Mouse (Mus musculus): ENCODE measurements at regions not wholly inside any gene's neighbourhood (a gene's known extent, or its start where the extent isn't known, plus 50 kb on each side); places are given as distances from the start of the nearest gene placed in this dataset.

GRCm38 (mm10) chr6:143559316-143559715, 392.3 kb downstream of the Etnk1 start:
- no peak overlapping the region for H3K9ac ChIP-seq (replicated peaks; ENCODE audit: low read depth, low read length)
- whole genome bisulfite sequencing: 66% methylated on average over 4 of the region's 4 CpGs
- H3K9me3 ChIP-seq (ENCODE audit: control insufficient read depth, low read depth, low read length): no peaks in the 10 kb centered on the region
- ATAC-seq (ENCODE audit: insufficient number of reproducible peaks, insufficient read depth, low FRiP score, low read depth): no peak
- H3K4me3 ChIP-seq (ENCODE audit: low read depth, low read length): no peak overlapping the region
- no peaks in the 10 kb centered on the region for H3K36me3 ChIP-seq (ENCODE audit: control insufficient read depth, insufficient read depth, low read length)
- no peak overlapping the region for H3K27ac ChIP-seq (ENCODE audit: low read length)
- H3K4me2 ChIP-seq (replicated peaks; ENCODE audit: low read depth, low read length): no peak overlapping the region
- no peaks in the 10 kb centered on the region for H3K4me1 ChIP-seq (ENCODE audit: control insufficient read depth, insufficient read depth, low read length)
- H3K27me3 ChIP-seq (ENCODE audit: control insufficient read depth, insufficient read depth, low read length): no peaks in the 10 kb centered on the region

GRCm38 (mm10) chr6:143561316-143562088, 394.5 kb downstream of the Etnk1 start:
- H3K4me1 ChIP-seq (ENCODE audit: control insufficient read depth, insufficient read depth, low read length): no peaks in the 10 kb centered on the region
- H3K4me2 ChIP-seq (replicated peaks; ENCODE audit: low read depth, low read length): no peak overlapping the region
- 65% methylated on average over 6 of the region's 6 CpGs for WGBS
- H3K36me3 ChIP-seq (ENCODE audit: control insufficient read depth, insufficient read depth, low read length): no peaks in the 10 kb centered on the region
- no peak overlapping the region for H3K4me3 ChIP-seq (ENCODE audit: low read depth, low read length)
- no peak overlapping the region for H3K27ac ChIP-seq (ENCODE audit: low read length)
- H3K27me3 ChIP-seq (ENCODE audit: control insufficient read depth, insufficient read depth, low read length): no peaks in the 10 kb centered on the region
- no peak overlapping the region for H3K9ac ChIP-seq (replicated peaks; ENCODE audit: low read depth, low read length)
- ATAC-seq (ENCODE audit: insufficient number of reproducible peaks, insufficient read depth, low FRiP score, low read depth): no peak
- H3K9me3 ChIP-seq (ENCODE audit: control insufficient read depth, low read depth, low read length): no peaks in the 10 kb centered on the region

GRCm38 (mm10) chr6:143571356-143572115, 404.5 kb downstream of the Etnk1 start:
- Histone ChIP-seq H3K4me1 (ENCODE audit: control insufficient read depth, insufficient read depth, low read length) (no peaks in the 10 kb centered on the region), H3K9ac (replicated peaks; ENCODE audit: low read depth, low read length) (no peak overlapping the region), H3K4me2 (replicated peaks; ENCODE audit: low read depth, low read length) (no peak overlapping the region), H3K9me3 (ENCODE audit: control insufficient read depth, low read depth, low read length) (no peaks in the 10 kb centered on the region), H3K36me3 (ENCODE audit: control insufficient read depth, insufficient read depth, low read length) (no peaks in the 10 kb centered on the region), H3K4me3 (ENCODE audit: low read depth, low read length) (no peak overlapping the region), H3K27ac (ENCODE audit: low read length) (no peak overlapping the region), H3K27me3 (ENCODE audit: control insufficient read depth, insufficient read depth, low read length) (no peaks in the 10 kb centered on the region)
- 75% methylated on average over 24 of the region's 24 CpGs for WGBS
- no peak for ATAC-seq (ENCODE audit: insufficient number of reproducible peaks, insufficient read depth, low FRiP score, low read depth)

- Histone ChIP-seq H3K27me3 (ENCODE audit: control insufficient read depth, insufficient read depth, low read length) (no peaks in the 10 kb centered on the region), H3K36me3 (ENCODE audit: control insufficient read depth, insufficient read depth, low read length) (no peaks in the 10 kb centered on the region), H3K4me2 (replicated peaks; ENCODE audit: low read depth, low read length) (no peak overlapping the region), H3K9me3 (ENCODE audit: control insufficient read depth, low read depth, low read length) (no peaks in the 10 kb centered on the region), H3K4me3 (ENCODE audit: low read depth, low read length) (no peak overlapping the region), H3K9ac (replicated peaks; ENCODE audit: low read depth, low read length) (no peak overlapping the region), H3K4me1 (ENCODE audit: control insufficient read depth, insufficient read depth, low read length) (no peaks in the 10 kb centered on the region), H3K27ac (ENCODE audit: low read length) (no peak overlapping the region)
- 89% methylated on average over 1 of the region's 1 CpGs for WGBS
- ATAC-seq (ENCODE audit: insufficient number of reproducible peaks, insufficient read depth, low FRiP score, low read depth): no peak
Observed at GRCm38 (mm10) chr6:143579223-143579622, 412.2 kb downstream of the Etnk1 start.

GRCm38 (mm10) chr6:143589666-143590065, 422.6 kb downstream of the Etnk1 start:
- H3K4me1 ChIP-seq (ENCODE audit: control insufficient read depth, insufficient read depth, low read length): no peaks in the 10 kb centered on the region
- H3K36me3 ChIP-seq (ENCODE audit: control insufficient read depth, insufficient read depth, low read length): no peaks in the 10 kb centered on the region
- 23% methylated on average over 1 of the region's 1 CpGs for WGBS
- no peak for ATAC-seq (ENCODE audit: insufficient number of reproducible peaks, insufficient read depth, low FRiP score, low read depth)
- no peaks in the 10 kb centered on the region for H3K27me3 ChIP-seq (ENCODE audit: control insufficient read depth, insufficient read depth, low read length)
- no peak overlapping the region for H3K27ac ChIP-seq (ENCODE audit: low read length)
- no peak overlapping the region for H3K4me2 ChIP-seq (replicated peaks; ENCODE audit: low read depth, low read length)
- H3K9ac ChIP-seq (replicated peaks; ENCODE audit: low read depth, low read length): no peak overlapping the region
- no peaks in the 10 kb centered on the region for H3K9me3 ChIP-seq (ENCODE audit: control insufficient read depth, low read depth, low read length)
- H3K4me3 ChIP-seq (ENCODE audit: low read depth, low read length): no peak overlapping the region

GRCm38 (mm10) chr6:143590231-143590630, 423.2 kb downstream of the Etnk1 start:
- no peak for ATAC-seq (ENCODE audit: insufficient number of reproducible peaks, insufficient read depth, low FRiP score, low read depth)
- no peak overlapping the region for H3K27ac ChIP-seq (ENCODE audit: low read length)
- H3K4me2 ChIP-seq (replicated peaks; ENCODE audit: low read depth, low read length): no peak overlapping the region
- H3K9ac ChIP-seq (replicated peaks; ENCODE audit: low read depth, low read length): no peak overlapping the region
- no peaks in the 10 kb centered on the region for H3K36me3 ChIP-seq (ENCODE audit: control insufficient read depth, insufficient read depth, low read length)
- 38% methylated on average over 4 of the region's 4 CpGs for WGBS
- no peak overlapping the region for H3K4me3 ChIP-seq (ENCODE audit: low read depth, low read length)
- H3K9me3 ChIP-seq (ENCODE audit: control insufficient read depth, low read depth, low read length): no peaks in the 10 kb centered on the region
- no peaks in the 10 kb centered on the region for H3K4me1 ChIP-seq (ENCODE audit: control insufficient read depth, insufficient read depth, low read length)
- no peaks in the 10 kb centered on the region for H3K27me3 ChIP-seq (ENCODE audit: control insufficient read depth, insufficient read depth, low read length)

GRCm38 (mm10) chr6:143592490-143592889, 425.5 kb downstream of the Etnk1 start:
- no peaks in the 10 kb centered on the region for H3K27me3 ChIP-seq (ENCODE audit: control insufficient read depth, insufficient read depth, low read length)
- no peak overlapping the region for H3K27ac ChIP-seq (ENCODE audit: low read length)
- H3K4me1 ChIP-seq (ENCODE audit: control insufficient read depth, insufficient read depth, low read length): no peaks in the 10 kb centered on the region
- H3K4me2 ChIP-seq (replicated peaks; ENCODE audit: low read depth, low read length): no peak overlapping the region
- ATAC-seq (ENCODE audit: insufficient number of reproducible peaks, insufficient read depth, low FRiP score, low read depth): no peak
- WGBS: 84% methylated on average over 3 of the region's 3 CpGs
- H3K9ac ChIP-seq (replicated peaks; ENCODE audit: low read depth, low read length): no peak overlapping the region
- H3K4me3 ChIP-seq (ENCODE audit: low read depth, low read length): no peak overlapping the region
- no peaks in the 10 kb centered on the region for H3K36me3 ChIP-seq (ENCODE audit: control insufficient read depth, insufficient read depth, low read length)
- no peaks in the 10 kb centered on the region for H3K9me3 ChIP-seq (ENCODE audit: control insufficient read depth, low read depth, low read length)

- H3K4me2 ChIP-seq (replicated peaks; ENCODE audit: low read depth, low read length): no peak overlapping the region
- H3K4me1 ChIP-seq (ENCODE audit: control insufficient read depth, insufficient read depth, low read length): no peaks in the 10 kb centered on the region
- no peaks in the 10 kb centered on the region for H3K36me3 ChIP-seq (ENCODE audit: control insufficient read depth, insufficient read depth, low read length)
- H3K27ac ChIP-seq (ENCODE audit: low read length): no peak overlapping the region
- no peaks in the 10 kb centered on the region for H3K9me3 ChIP-seq (ENCODE audit: control insufficient read depth, low read depth, low read length)
- H3K27me3 ChIP-seq (ENCODE audit: control insufficient read depth, insufficient read depth, low read length): no peaks in the 10 kb centered on the region
- no peak overlapping the region for H3K4me3 ChIP-seq (ENCODE audit: low read depth, low read length)
- 40% methylated on average over 2 of the region's 2 CpGs for WGBS
- no peak for ATAC-seq (ENCODE audit: insufficient number of reproducible peaks, insufficient read depth, low FRiP score, low read depth)
- H3K9ac ChIP-seq (replicated peaks; ENCODE audit: low read depth, low read length): no peak overlapping the region
Observed at GRCm38 (mm10) chr6:143595486-143595885, 428.5 kb downstream of the Etnk1 start.
